Mouse (Mus musculus) gastrocnemius, postnatal 10 days (tissue): ENCODE results near the gene Daxx. TPM values are rescaled to one million over a fixed set of nuclear protein-coding genes. Genes with fewer than 3 reads are reported as not detected.
A peak's percentile ranks its signal among the peaks of the same experiment; 100 is the strongest.
"Not testable (repeated sequence)": the region's sequence is repeated elsewhere in the genome, so short reads cannot be mapped to it uniquely, and the experiment has no call there.

ENCODE experiments used
- DNase-seq: peaks from one replicate; pipeline ENCODE4 v3.0.0; 2021; ENCODE audit warnings: mixed read lengths
- total RNA-seq, 2 experiments: library from RNA; stranded (reverse); gene quantifications; 2 replicates each; pipeline ENCODE4 v1.2.3; 2021

The Daxx gene
- total RNA-seq, 2 experiments from 2014 or later = 12.1 to 13.5 TPM

DNA sequence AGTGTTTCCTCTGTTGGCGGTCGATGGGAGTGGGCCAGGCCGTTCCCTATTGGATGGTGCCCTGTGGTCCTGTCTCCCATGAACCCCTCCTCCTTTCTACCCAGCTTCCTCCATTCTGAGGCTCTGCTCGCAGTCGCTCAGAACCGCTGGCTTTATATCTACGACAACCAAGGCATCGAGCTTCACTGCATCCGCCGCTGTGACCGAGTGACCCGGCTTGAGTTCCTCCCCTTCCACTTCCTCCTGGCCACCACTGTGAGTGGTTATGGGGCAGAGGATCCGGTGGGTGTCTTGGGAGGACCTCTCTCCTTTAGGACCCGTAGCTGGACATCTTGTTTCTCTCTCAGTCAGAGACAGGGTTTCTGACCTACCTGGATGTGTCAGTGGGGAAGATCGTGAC, 34.2 kb downstream of the Daxx start:
- no peak for DNase-seq

DNA sequence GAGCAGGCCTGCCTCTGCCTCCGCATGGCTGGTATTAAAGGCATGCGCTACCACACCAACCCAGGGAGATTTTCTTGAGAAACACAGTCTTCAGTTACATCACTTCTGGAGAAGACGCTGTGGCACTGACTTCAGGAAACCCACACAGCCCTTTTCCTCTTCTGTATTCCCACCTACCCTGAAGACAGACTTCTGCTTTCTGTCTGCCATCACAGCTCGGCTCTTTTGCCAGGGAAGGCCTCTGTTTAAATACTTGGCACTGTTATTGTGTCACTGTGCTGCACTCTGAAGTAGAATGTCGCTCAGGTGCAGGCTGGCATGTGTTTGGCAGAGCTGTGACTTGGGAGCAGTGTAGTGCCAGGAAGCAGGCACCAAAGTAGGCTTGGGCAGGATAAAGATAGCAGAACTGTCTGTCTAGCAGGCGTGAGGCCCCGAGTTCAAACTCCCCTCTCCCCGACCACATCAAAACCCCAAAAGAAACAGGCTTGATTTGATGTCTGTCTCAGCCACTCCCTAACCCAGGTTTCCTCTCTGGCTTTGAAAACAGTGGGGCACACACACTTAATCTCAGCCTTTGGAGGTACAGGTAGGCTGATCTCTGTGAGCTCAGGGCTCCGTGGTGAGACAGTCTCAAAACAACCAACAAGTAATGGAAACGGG, 38.3 kb downstream of the Daxx start:
- DNase-seq = no peak

DNA sequence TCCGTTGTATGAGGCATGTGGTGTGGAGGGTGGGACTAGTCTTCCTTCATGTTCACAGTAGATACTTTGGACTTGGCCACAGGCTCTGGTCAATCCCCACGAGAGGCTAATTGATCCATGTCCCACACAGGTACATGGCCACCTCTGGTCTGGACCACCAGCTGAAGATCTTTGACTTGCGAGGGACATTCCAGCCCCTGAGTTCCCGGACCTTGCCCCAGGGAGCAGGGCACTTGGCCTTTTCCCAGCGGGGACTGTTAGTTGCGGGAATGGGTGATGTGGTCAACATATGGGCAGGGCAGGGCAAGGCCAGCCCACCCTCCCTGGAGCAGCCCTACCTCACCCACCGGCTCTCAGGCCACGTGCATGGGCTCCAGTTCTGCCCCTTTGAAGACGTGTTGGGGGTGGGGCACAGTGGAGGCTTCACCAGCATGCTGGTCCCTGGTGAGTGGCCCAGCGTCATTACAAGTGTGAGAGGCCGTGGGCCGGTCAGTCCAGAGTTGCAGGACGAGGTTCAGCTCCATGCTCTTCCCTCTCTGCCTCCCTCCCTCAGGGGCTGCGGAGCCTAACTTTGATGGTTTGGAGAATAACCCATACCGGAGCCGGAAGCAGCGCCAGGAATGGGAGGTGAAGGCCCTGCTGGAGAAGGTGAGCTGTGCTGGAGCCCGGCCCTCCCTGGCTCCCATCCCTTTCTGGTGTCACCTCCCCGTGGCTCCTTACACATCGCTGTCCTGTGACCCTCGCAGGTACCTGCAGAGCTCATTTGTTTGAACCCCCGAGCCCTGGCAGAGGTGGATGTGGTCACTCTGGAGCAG, 39.1 kb downstream of the Daxx start:
- DNase-seq = no peak

DNA sequence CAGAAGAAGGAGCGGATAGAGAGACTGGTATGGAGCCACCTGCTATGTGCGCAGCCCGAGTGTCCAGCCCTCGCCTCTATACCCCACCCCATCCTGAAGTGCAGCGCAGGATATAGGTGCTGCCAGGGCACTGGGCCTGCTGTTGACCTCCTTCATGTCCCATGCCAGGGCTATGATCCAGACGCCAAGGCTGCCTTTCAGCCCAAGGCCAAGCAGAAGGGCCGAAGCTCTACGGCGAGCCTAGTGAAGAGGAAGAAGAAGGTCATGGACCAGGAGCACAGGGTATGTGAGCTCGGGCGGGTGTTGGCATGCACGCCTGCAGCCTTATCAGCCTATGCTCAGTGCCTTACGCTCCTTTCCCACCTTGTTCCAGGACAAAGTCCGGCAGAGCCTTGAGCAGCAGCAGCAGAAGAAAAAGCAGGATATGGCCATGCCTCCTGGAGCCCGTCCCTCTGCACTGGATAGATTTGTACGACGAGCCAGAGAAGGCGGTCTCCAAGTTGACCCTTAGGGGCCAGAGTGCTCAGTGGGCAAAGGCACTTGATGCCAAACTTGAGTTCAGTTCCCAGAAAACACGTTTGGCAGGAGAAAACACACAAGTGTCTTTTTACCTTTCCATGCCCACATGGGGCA, 39.8 kb downstream of the Daxx start:
- no peak for DNase-seq

DNA sequence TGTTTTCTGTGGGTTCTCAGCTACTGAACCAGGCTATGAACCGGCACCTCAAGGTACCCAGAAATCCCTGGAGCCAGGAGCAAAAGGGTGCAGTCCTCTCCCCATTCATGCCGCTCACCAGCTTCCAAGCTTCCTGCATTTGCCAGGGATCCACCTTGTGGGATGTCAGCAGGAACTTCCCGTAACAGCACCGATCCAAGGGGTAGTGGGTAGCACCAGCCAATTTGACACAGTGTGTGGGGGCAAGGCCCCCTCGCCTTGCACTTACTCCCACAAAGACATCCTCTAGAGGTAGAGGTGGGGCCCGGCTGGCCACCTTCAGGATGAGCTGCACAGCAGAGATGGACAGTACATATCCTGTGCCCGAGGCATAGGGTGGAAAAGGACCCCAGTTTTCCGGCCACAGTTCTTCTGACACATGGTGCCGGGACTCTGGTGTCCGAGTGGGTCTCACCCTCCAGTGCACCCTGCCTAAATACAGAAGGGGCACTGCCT, 41.0 kb downstream of the Daxx start:
- DNase-seq = no peak

DNA sequence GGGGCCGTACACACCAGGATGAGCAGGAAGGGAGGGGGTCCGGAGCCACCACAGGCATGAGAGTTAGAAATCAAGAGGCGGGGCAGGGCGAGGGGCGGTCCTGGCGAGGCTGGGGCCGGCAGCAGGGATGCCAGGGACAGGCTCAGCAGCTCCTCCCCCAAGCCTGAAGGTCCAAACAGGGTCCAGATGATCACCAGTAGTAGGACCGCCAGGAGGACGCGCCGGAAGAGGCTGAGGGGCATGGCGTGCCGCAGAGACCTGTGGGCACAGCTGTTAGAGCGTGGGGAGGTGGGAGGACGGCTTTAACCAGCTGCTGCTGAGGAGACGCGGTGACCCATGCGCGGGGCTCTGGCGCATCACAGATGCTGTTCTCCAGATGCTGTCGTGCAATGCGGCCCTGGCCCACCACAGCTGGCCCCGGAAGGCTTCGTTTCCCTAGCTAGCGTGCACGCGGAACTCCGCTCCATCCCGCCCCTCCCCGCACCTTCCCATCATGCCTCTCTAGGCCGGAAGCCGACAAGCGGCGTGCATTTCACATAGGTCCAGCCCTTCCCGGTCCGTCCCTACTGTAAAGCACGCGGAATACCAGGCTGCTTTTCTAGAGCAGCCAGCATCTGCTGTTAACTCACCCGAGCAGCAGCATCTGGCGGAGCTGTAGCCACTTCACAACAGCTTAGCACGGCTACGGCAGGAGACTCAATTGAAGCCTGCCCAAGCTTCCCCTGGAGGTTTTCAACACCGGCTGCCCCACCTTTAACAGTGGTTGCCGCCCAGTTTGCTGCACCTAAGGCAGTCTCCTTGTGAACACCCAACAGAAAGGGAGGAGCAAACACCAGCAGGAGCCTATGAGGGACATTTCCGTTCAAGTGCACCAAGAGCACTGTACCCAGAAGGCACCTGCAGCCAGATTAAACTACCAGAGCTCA, 42.1 kb downstream of the Daxx start, which contains the start of gene B3galt4:
B3galt4 (minus strand) TSS at position 468 of the 926 bp plus-strand sequence.
- DNase-seq = peak; percentile 74

DNA sequence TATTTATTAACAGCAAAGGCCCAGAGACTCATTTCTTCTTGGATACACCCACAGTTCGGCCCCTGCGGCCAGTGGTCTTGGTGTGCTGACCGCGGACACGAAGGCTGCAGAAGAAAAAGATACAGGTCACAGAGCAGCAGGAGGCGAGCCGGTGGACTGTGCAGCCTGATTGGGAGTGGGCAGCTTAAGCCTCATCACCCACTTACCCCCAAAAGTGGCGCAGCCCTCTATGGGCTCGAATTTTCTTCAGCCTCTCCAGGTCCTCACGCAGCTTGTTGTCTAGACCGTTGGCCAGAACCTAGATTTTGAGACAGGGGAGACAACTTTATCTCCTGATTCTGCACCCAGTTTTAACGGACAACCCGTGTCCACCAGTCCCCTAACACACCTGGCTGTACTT, 42.8 kb downstream of the Daxx start:
- DNase-seq = not testable (repeated sequence)

DNA sequence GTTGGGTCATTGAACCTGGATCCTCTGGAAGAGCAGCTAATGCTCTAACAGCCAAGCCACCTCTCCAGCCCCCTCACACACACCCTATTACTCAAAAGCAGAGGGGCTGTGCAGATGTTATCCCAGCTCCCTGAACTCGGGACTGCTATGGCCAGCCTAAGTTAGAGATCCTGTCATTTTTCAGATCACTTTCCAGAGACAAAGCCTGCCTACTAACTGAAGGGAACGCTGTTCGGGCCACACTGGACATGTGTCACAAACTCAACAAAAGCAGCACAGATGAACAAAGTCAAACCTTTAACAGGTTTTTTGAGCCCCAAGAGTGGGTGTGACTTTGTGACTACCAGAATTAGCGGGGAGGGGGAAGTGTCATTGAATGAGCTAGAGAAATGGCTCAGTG, 43.7 kb downstream of the Daxx start:
- no peak for DNase-seq

DNA sequence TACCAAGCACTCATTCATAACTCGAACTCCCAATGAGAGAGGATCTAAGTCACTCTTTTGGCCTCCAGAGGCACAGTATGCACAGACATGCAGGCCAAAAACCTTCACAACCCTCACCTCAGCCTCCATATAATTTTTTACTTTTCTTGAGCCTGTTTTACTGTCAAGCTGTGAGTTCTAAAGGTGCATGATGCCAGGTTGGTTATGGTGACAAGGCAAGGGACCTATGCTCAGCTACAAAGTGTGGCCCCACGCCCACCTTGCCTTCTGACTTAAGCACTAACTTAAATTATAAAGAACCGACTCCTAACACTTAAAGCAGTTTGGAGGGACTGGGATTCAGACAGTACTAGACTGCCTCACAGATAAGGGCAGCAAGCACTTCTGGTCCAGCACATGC, 44.1 kb downstream of the Daxx start:
- DNase-seq = no peak

DNA sequence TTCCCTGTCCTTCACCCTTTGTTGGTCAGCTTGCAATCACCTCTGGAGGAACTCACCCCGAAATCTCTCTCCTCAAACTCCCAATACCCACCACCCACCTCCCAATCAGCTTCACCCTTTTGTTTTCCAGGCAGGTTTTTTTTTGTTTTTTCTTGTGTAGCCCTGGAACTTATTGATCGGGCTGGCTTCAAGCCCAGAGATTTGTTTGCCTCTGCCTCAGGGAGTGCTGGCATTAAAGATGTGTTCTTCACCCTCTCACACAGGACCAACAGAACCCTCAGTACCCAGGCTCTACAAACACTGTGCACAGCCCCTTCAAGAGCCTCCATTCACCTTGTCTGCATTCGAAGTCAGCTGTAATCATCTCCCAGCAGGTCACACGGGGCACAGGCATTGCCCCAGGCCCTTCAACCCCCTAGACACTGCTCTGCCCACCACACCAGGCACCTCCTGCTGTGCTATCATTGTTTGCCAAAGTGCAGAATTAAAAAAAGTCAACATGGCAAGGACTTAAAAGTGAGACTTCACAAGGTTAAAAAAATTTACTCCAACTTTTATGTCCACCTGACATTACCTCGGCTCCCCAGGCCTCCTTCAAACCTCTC, 44.8 kb downstream of the Daxx start:
- no peak for DNase-seq

DNA sequence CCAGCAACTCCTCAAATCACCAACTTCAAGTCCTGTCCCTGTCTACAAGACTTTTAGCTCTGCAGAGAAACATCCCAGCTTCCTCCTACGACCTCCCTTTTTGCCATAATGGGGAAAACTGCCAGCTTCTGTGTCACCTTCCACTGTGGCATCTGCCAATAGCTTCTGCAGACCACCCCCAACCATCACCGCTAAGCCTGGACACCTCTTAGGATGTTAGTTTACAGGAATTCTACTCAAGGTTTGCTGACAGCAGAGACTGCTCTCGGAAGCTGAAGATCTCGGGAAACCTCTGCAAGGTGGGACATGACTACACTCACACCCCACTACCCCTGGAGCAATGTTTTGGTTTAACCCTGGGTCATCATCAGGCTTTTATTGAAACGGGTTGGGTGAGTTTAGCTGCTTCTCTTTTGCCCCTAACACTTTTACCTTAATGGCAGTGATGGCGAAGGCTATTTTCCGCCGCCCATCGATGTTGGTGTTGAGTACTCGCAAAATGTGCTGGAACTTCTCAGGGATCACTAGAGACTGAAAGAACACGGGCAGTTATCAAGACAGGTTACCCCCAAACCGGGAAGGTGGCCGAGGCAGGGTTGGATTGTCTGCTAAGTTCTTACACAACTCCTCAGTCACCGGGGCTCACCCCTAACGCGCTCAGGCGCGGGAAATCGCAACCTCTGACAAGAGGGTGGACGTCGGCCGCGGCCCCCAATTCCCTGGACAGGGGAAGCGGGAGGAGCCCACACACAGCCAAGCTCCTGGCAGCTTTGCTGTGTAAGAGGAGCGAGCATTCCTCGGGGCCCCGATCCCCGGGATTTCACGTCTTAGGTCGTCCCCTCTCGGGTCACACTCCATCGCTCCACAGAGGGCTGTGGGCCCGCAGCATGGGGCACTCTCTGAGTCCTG, 45.7 kb downstream of the Daxx start:
- DNase-seq = peak; percentile 65

DNA sequence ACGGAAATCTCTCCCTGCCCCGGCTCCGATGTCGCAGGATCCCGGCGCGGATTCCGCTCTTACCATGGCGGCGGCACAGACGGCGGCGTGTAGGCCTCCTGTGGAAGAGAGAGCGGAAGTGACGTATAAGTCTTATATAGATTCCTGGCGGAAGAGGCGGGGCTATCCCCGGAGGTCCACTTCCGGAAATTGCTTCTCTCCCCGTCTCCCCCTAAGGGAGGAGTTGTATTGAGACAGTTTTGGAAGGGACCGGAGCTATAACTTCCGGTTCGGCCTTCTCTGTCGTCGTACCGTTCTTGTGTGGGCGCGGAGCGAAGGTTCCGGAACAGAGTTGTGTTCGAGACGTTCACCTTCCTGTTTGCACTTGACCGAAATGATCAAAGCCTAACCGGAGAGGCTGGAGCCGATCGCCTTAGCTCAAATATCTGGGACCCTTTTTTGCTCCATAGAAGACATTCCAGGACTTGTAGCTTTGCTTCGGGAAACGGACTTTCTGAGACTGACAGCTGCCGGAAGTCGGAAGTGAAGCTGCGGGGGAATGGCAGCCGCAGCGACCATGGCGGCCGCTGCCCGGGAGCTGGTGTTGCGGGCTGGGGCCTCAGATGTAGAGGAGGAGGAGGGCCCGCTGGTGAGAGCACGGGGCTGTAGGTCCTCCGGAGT, 46.5 kb downstream of the Daxx start, which contains the start of the genes Vps52 and Rps18:
Vps52 (plus strand) TSS at position 258 of the 660 bp plus-strand sequence.
Rps18 (minus strand) TSS at position 447 of the 660 bp plus-strand sequence.
- DNase-seq = peak; percentile 89

DNA sequence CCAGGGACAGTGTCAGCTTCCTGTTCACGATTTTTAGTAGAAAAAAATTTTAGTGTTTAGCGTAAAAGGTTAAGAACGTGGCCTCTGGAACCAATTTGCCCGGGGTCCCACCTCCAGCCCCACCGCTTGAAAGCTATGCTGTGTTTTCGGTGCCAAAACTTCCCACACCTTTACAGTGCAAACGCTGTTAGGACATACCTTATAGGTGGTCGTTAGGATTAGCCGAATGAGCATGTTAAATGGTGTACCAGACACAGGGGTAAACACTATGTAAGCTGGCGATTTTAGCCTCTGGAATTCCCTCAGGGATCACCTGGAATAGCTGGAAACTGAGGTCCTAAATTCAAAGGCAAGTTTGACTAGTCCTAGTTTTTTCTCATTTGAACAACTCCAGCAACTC, 47.1 kb downstream of the Daxx start:
- DNase-seq = no peak

DNA sequence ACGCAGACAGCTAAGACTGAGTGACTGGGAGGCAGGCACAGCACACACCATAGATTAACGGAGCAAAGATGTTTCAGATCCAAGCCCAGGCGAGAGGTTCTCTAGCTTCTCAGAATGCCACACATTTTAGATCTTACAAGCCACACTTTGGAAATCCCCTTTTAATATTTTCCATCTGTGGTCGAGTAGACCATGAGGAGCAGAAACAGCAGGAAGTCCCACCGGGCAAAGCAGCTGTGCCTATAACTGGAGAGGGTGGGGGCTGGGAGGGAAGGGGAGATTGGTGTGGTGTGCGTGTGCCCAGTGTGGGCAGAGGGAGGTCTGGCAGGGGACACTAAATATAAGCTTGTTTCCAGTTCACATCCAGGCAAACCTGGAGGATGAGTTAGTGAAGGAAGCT, 48.3 kb downstream of the Daxx start:
- no peak for DNase-seq

DNA sequence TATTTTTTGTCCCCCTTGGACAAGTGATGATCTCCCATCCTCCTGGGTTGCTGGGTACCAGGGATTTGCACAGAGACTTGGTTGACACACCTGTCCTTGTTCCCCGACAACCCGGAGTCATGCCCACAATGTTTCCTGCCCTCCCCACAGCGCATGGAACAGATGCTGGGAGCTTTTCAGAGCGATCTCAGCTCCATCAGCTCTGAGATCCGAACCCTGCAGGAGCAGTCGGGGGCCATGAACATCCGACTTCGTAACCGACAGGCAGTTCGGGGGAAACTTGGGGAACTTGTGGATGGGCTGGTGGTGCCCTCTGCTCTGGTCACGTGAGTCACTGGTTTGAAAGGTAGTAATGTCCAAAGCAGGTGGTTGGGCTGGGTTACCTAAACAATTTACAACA, 49.2 kb downstream of the Daxx start:
- DNase-seq = no peak

DNA sequence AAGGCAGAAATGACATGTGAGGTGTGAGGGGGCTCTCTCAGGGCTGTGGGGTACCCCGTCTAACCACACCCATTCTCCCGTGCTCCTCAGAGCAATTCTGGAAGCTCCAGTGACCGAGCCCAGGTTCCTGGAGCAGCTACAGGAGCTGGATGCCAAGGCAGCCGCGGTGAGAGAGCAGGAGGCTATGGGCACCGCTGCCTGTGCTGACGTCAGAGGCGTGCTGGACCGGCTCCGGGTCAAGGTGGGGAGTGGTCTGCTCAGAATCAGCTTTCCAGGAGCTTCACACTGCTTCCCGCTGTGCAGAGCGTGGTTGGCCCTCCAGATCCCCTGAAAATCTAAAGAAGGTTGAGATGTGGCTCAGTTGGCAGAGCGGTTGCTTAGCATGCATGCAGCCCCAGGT, 49.9 kb downstream of the Daxx start:
- no peak for DNase-seq

DNA sequence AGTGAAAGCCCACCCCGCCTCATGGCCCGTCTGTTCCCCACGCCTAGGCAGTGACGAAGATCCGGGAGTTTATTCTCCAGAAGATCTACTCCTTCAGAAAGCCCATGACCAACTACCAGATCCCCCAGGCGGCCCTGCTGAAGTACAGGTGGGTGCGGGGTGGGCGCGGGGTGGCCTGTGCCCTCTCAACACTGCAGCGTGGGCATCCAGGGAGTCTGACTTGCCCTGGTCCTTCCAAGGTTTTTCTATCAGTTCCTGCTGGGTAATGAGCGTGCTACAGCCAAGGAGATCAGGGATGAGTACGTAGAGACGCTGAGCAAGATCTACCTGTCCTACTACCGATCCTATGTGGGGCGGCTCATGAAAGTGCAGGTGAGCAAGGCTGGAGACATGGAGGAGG, 50.7 kb downstream of the Daxx start:
- DNase-seq = peak; percentile 5

DNA sequence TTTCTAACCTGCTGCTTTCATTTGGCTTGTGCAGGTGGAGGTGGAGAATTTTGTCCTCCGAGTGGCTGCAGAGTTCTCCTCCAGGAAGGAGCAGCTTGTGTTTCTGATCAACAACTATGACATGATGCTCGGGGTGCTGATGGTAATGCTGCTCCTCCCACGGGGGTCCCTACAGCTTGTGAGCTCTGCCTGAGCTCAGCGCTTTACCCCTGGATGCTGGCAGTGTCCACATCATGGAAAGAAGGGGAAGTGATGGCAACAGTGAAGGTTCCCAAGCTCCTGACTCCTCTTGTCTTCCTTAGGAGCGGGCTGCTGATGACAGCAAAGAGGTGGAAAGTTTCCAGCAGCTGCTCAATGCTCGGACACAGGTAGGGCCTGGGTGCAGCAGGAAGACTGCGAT, 53.7 kb downstream of the Daxx start:
- DNase-seq = no peak
